Mouse (Mus musculus) MEL (cell line): Measurements from ENCODE around the gene Rbm33.

Experiments
- CTCF ChIP-seq, 3 experiments: IDR thresholded peaks in 2 of 3; conservative IDR thresholded peaks in 1 of 3; 2 replicates each; pipeline ENCODE4 v1.5.1; 2011 to 2012; ENCODE audit warnings: low read length in 3 of 3, low read depth in 2 of 3, mild to moderate bottlenecking in 2 of 3, improper control_type of control experiment in 1 of 3, inconsistent platforms in 1 of 3, mixed read lengths in 1 of 3, moderate library complexity in 1 of 3; ENCODE audit not compliant: control insufficient read depth in 1 of 3, insufficient read depth in 1 of 3, poor library complexity in 1 of 3, severe bottlenecking in 1 of 3
- ELF1 ChIP-seq: IDR thresholded peaks from 2 replicates; pipeline ENCODE4 v1.6.1; 2014; ENCODE audit warnings: low read depth, mild to moderate bottlenecking, inconsistent platforms, low read length, improper control_type of control experiment, moderate library complexity
- EP300 ChIP-seq, 2 experiments: IDR thresholded peaks; 2 replicates each; pipeline ENCODE4 v1.6.1; 2011; ENCODE audit warnings: improper control_type of control experiment in 2 of 2, low read length in 2 of 2, low read depth in 1 of 2, mild to moderate bottlenecking in 1 of 2
- GABPA ChIP-seq: IDR thresholded peaks from 2 replicates; pipeline ENCODE4 v1.6.1; 2012; ENCODE audit warnings: low read depth, mild to moderate bottlenecking, inconsistent platforms, low read length, improper control_type of control experiment, moderate library complexity
- MAFK ChIP-seq: IDR thresholded peaks from 2 replicates; pipeline ENCODE4 v1.6.1; 2011; ENCODE audit warnings: low read depth, mild to moderate bottlenecking, low read length, improper control_type of control experiment, borderline replicate concordance
- NELFE ChIP-seq: IDR thresholded peaks from 2 replicates; pipeline ENCODE4 v1.6.1; 2011; ENCODE audit warnings: low read depth, low read length, improper control_type of control experiment
- SIN3A ChIP-seq: IDR thresholded peaks from 2 replicates; pipeline ENCODE4 v1.6.1; 2012; ENCODE audit warnings: low read length, improper control_type of control experiment, inconsistent platforms

DNA sequence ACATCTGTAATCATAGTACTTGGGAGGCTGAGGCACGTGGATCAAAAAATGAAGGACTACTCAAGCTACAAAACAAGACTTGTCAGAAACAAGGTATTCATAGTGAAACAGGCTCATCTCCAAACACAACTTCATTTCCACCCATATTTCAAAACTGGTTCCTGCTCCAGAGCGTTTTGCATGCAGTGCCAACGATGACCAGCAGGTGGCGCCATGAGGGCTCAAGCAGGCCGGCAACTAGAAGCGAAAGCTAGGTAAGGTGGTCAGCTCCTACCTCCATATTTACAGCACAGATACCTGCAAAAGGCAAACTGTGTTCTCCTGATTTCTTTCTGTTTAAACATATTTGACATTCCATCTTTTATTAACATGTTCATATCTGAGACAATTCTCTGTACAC, 22.9 kb upstream of the Rbm33 start:
- TF ChIP-seq NELFE (no peak), ELF1 (no peak), EP300 (IDR thresholded peaks at IDR 0.05; ENCODE audit: low read depth in 1 of 2, low read length in 2 of 2) (no peak), CTCF (IDR thresholded peaks at IDR 0.05 in 2 of 3, conservative IDR thresholded peaks at IDR 0.05 in 1 of 3; ENCODE audit: control insufficient read depth in 1 of 3, insufficient read depth in 1 of 3, low read depth in 2 of 3, low read length in 3 of 3, poor library complexity in 1 of 3, severe bottlenecking in 1 of 3) (peak; percentile 98 to 100 (median 99)), MAFK (no peak), GABPA (no peak), SIN3A (no peak)
